Mouse (Mus musculus) heart, postnatal 4 days (tissue): Measurements from ENCODE around the gene Tmco1. TPM values are rescaled to one million over a fixed set of nuclear protein-coding genes. Genes with fewer than 3 reads are reported as not detected.
"Not testable (repeated sequence)": the region's sequence is repeated elsewhere in the genome, so short reads cannot be mapped to it uniquely, and the experiment has no call there.

ENCODE experiments used
- DNase-seq: peaks from one replicate; pipeline ENCODE4 v3.0.0; 2021
- total RNA-seq, 2 experiments: library from RNA; stranded (reverse); gene quantifications; 2 replicates each; pipeline ENCODE4 v1.2.3; 2021

The Tmco1 gene
- total RNA-seq, 2 experiments from 2014 or later, result 75.6 to 79.3 TPM

- DNase-seq, result no peak
Observed at GRCm38 (mm10) chr1:167339177-167339781, 31.1 kb downstream of the Tmco1 start.

GRCm38 (mm10) chr1:167340111-167340787 is 32.1 kb downstream of the Tmco1 start:
- no peak for DNase-seq

- DNase-seq, result no peak
Observed at GRCm38 (mm10) chr1:167340910-167341528, 32.8 kb downstream of the Tmco1 start.

GRCm38 (mm10) chr1:167342831-167343230 is 34.7 kb downstream of the Tmco1 start:
- DNase-seq, result no peak

GRCm38 (mm10) chr1:167345994-167346520 is 37.9 kb downstream of the Tmco1 start:
- DNase-seq, result not testable (repeated sequence)

- not testable (repeated sequence) for DNase-seq
Observed at GRCm38 (mm10) chr1:167349206-167349605, 41.0 kb downstream of the Tmco1 start.

- peak; percentile 96 for DNase-seq
Observed at GRCm38 (mm10) chr1:167349815-167350596, 41.8 kb downstream of the Tmco1 start, which contains the start of gene Aldh9a1. Gene Aldh9a1, plus strand, starts transcription at chr1:167349991.

GRCm38 (mm10) chr1:167350597-167351415 is 42.6 kb downstream of the Tmco1 start:
- DNase-seq, result no peak

- no peak for DNase-seq
Observed at GRCm38 (mm10) chr1:167352403-167352802, 44.2 kb downstream of the Tmco1 start.

- DNase-seq, result no peak
Observed at GRCm38 (mm10) chr1:167357387-167357786, 49.2 kb downstream of the Tmco1 start.

- no peak for DNase-seq
Observed at GRCm38 (mm10) chr1:167358731-167359130, 50.6 kb downstream of the Tmco1 start.

GRCm38 (mm10) chr1:167360268-167360667 is 52.1 kb downstream of the Tmco1 start:
- no peak for DNase-seq

GRCm38 (mm10) chr1:167362819-167363218 is 54.6 kb downstream of the Tmco1 start:
- no peak for DNase-seq

- DNase-seq, result no peak
Observed at GRCm38 (mm10) chr1:167363322-167363721, 55.1 kb downstream of the Tmco1 start.

- peak; percentile 55 for DNase-seq
Observed at GRCm38 (mm10) chr1:167365808-167366207, 57.6 kb downstream of the Tmco1 start.

- no peak for DNase-seq
Observed at GRCm38 (mm10) chr1:167366621-167367020, 58.4 kb downstream of the Tmco1 start.

- no peak for DNase-seq
Observed at GRCm38 (mm10) chr1:167368018-167368417, 59.8 kb downstream of the Tmco1 start.

- DNase-seq, result no peak
Observed at GRCm38 (mm10) chr1:167368513-167368912, 60.3 kb downstream of the Tmco1 start.

- peak; percentile 91 for DNase-seq
Observed at GRCm38 (mm10) chr1:167369905-167370304, 61.7 kb downstream of the Tmco1 start.

- no peak for DNase-seq
Observed at GRCm38 (mm10) chr1:167372739-167373138, 64.6 kb downstream of the Tmco1 start.

- peak; percentile 50 for DNase-seq
Observed at GRCm38 (mm10) chr1:167374003-167374784, 66.0 kb downstream of the Tmco1 start.
